Mouse (Mus musculus) ES-E14 (cell line): ENCODE results near the gene Tedc2.

ENCODE experiments used
- HCFC1 ChIP-seq: IDR thresholded peaks from 2 replicates; pipeline ENCODE4 v1.6.1; 2012; ENCODE audit warnings: low read length, inconsistent platforms, borderline replicate concordance; ENCODE audit not compliant: insufficient read depth
- MAFK ChIP-seq: IDR thresholded peaks from 2 replicates; pipeline ENCODE4 v1.6.1; 2014; ENCODE audit warnings: mild to moderate bottlenecking, low read depth, low read length, inconsistent platforms; ENCODE audit not compliant: insufficient read depth

DNA sequence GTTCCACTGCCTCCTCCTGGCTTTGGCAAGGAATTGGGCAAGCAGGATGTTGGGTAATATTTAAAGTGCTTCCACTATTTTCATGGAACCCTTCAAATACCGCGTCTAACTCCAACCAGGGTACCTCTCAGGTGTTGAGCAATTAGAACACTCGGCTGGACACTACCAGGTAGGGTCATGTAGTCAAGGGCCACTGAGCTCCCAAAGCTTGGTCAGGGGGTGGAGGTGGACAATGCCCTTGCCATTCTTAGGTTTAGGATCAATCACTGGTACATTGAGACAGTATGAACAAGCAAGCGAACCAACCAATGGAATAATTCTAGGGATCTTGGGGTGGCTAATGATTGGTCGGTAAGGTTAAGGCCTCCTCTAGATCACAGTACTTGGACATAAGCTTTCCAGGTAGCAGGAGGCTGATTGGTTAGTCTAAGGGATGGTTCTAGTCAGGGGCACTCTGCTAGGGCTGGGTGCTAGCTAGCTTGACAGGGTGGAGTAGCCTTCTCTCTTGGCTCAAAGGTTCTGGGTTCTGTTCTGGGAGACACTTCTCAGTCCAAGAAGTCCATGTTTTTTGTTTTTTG, 8.1 kb downstream of the Tedc2 start:
- TF ChIP-seq HCFC1: no peak
- no peak for TF ChIP-seq MAFK
